9 mouse cellular contexts compared by ENCODE assay signal in genomic region chr1:166782106-166782505, GRCm38 (mm10).
DNase-seq lines count a peak whose midpoint lies in the region; ATAC-seq and TF ChIP-seq lines count a peak whose summit lies in the region.
"Had no signal": no experiment of that assay in that cellular context is flagged by ENCODE, and none has a peak within 500 bp of the region (broad histone marks: within the 10 kb centered on the region; RNA-seq: fewer than 3 reads in every experiment).

No protein-coding gene starts in this region.

- no peak overlapping the region for H3K9ac ChIP-seq in forebrain, embryonic 15.5 days (replicated peaks)
- H3K9ac ChIP-seq in forebrain, embryonic 11.5 days (ENCODE audit: low read length) = no peak overlapping the region
- H3K9ac ChIP-seq in midbrain, embryonic 14.5 days (replicated peaks; ENCODE audit: low read length) = no peak overlapping the region
- no peak overlapping the region for H3K9ac ChIP-seq in midbrain, embryonic 11.5 days (ENCODE audit: low read length)
- H3K9ac ChIP-seq: midbrain, embryonic 12.5 days had no signal

- no peaks in the 10 kb centered on the region for H3K9me3 ChIP-seq in forebrain, embryonic 15.5 days
- H3K9me3 ChIP-seq in forebrain, embryonic 11.5 days (ENCODE audit: control insufficient read depth, low read length) = no peaks in the 10 kb centered on the region
- no peaks in the 10 kb centered on the region for H3K9me3 ChIP-seq in midbrain, embryonic 14.5 days (ENCODE audit: control insufficient read depth, low read length)
- no peaks in the 10 kb centered on the region for H3K9me3 ChIP-seq in midbrain, embryonic 11.5 days (ENCODE audit: control insufficient read depth, low read length)
- H3K9me3 ChIP-seq: midbrain, embryonic 12.5 days had no signal

- no peak overlapping the region for H3K4me2 ChIP-seq in forebrain, embryonic 15.5 days (replicated peaks)
- no peak overlapping the region for H3K4me2 ChIP-seq in forebrain, embryonic 11.5 days (ENCODE audit: low read depth, low read length, severe bottlenecking)
- no peak overlapping the region for H3K4me2 ChIP-seq in midbrain, embryonic 14.5 days (ENCODE audit: low read length)
- no peak overlapping the region for H3K4me2 ChIP-seq in midbrain, embryonic 11.5 days
- H3K4me2 ChIP-seq: midbrain, embryonic 12.5 days had no signal

- no peaks in the 10 kb centered on the region for H3K36me3 ChIP-seq in forebrain, embryonic 15.5 days
- no peaks in the 10 kb centered on the region for H3K36me3 ChIP-seq in forebrain, embryonic 11.5 days (ENCODE audit: control insufficient read depth, insufficient read depth, low read length)
- H3K36me3 ChIP-seq in midbrain, embryonic 14.5 days (ENCODE audit: control insufficient read depth, insufficient read depth, low read length) = no peaks in the 10 kb centered on the region
- H3K36me3 ChIP-seq in midbrain, embryonic 11.5 days (ENCODE audit: control insufficient read depth, insufficient read depth, low read length) = no peaks in the 10 kb centered on the region
- H3K36me3 ChIP-seq: midbrain, embryonic 12.5 days had no signal

- no peak overlapping the region for H3K27ac ChIP-seq in forebrain, embryonic 15.5 days (replicated peaks)
- no peak overlapping the region for H3K27ac ChIP-seq in forebrain, embryonic 11.5 days (ENCODE audit: low read depth, low read length)
- no peak overlapping the region for H3K27ac ChIP-seq in midbrain, embryonic 14.5 days (replicated peaks; ENCODE audit: low read depth, low read length)
- H3K27ac ChIP-seq in midbrain, embryonic 11.5 days (ENCODE audit: low read depth, low read length) = no peak overlapping the region
- H3K27ac ChIP-seq: midbrain, embryonic 12.5 days had no signal

- WGBS in forebrain, embryonic 15.5 days = 68% methylated on average over 1 of the region's 1 CpGs
- WGBS in forebrain, embryonic 11.5 days = 58% methylated on average over 1 of the region's 1 CpGs
- 64% methylated on average over 1 of the region's 1 CpGs for whole genome bisulfite sequencing in midbrain, embryonic 14.5 days
- 69% methylated on average over 1 of the region's 1 CpGs for WGBS in midbrain, embryonic 11.5 days
- WGBS in lung, adult 2 months = 54% methylated on average over 1 of the region's 1 CpGs

- no peak overlapping the region for H3K4me3 ChIP-seq in forebrain, embryonic 15.5 days
- H3K4me3 ChIP-seq in forebrain, embryonic 11.5 days (ENCODE audit: low read depth, low read length) = no peak overlapping the region
- no peak overlapping the region for H3K4me3 ChIP-seq in midbrain, embryonic 14.5 days (replicated peaks; ENCODE audit: low read depth, low read length)
- no peak overlapping the region for H3K4me3 ChIP-seq in midbrain, embryonic 11.5 days (ENCODE audit: low read depth, low read length)
- H3K4me3 ChIP-seq in lung, adult 2 months (replicated peaks; ENCODE audit: extremely low read depth, low read depth, low read length) = no peak overlapping the region
- H3K4me3 ChIP-seq: midbrain, embryonic 12.5 days had no signal

- peak; percentile 36; the same call in 1 of the 2 replicates for TF ChIP-seq CTCF in lung, adult 2 months (IDR thresholded peaks at IDR 0.05; ENCODE audit: insufficient read depth, low read length)

- DNase-seq in forebrain, embryonic 11.5 days (ENCODE audit: low spot score) = no peak
- peak; percentile 83 for DNase-seq in midbrain, embryonic 14.5 days
- DNase-seq in midbrain, embryonic 11.5 days (ENCODE audit: low spot score, missing footprints) = no peak
- peak; percentile 34 for DNase-seq in cerebellum, adult 11 months
- DNase-seq in lung, adult 2 months = no peak
- DNase-seq in thymus, postnatal 4 days = peak; percentile 24

- TF ChIP-seq POLR2A in lung, adult 2 months (IDR thresholded peaks at IDR 0.05; ENCODE audit: borderline replicate concordance, extremely low read depth, low read depth, low read length) = no peak

- peak; percentile 66; the same call in 1 of the 2 replicates for ATAC-seq in forebrain, embryonic 15.5 days (replicated peaks)
- ATAC-seq in forebrain, embryonic 11.5 days (replicated peaks; ENCODE audit: low FRiP score) = no peak
- no peak for ATAC-seq in midbrain, embryonic 14.5 days (ENCODE audit: low FRiP score, low TSS enrichment)
- no peak for ATAC-seq in midbrain, embryonic 11.5 days (ENCODE audit: low FRiP score)
- ATAC-seq in granulocyte monocyte progenitor cell, adult 5-6 weeks (replicated peaks; ENCODE audit: poor library complexity, severe bottlenecking) = peak; percentile 85

- no peaks in the 10 kb centered on the region for H3K27me3 ChIP-seq in forebrain, embryonic 15.5 days
- no peaks in the 10 kb centered on the region for H3K27me3 ChIP-seq in forebrain, embryonic 11.5 days (ENCODE audit: control insufficient read depth, insufficient read depth, low read length)
- no peaks in the 10 kb centered on the region for H3K27me3 ChIP-seq in midbrain, embryonic 14.5 days (ENCODE audit: control insufficient read depth, insufficient read depth, low read length)
- H3K27me3 ChIP-seq in midbrain, embryonic 11.5 days (ENCODE audit: control insufficient read depth, insufficient read depth, low read length) = no peaks in the 10 kb centered on the region
- H3K27me3 ChIP-seq: midbrain, embryonic 12.5 days had no signal

- H3K4me1 ChIP-seq in forebrain, embryonic 15.5 days = no peaks in the 10 kb centered on the region
- no peaks in the 10 kb centered on the region for H3K4me1 ChIP-seq in forebrain, embryonic 11.5 days (replicated peaks; ENCODE audit: control insufficient read depth, insufficient read depth, low read length)
- H3K4me1 ChIP-seq in midbrain, embryonic 14.5 days (ENCODE audit: control insufficient read depth, insufficient read depth, low read length) = no peaks in the 10 kb centered on the region
- H3K4me1 ChIP-seq in midbrain, embryonic 11.5 days (ENCODE audit: control insufficient read depth, insufficient read depth, low read length) = no peaks in the 10 kb centered on the region
- H3K4me1 ChIP-seq in lung, adult 2 months (ENCODE audit: control insufficient read depth, insufficient read depth, low read length) = no peaks in the 10 kb centered on the region
- H3K4me1 ChIP-seq: midbrain, embryonic 12.5 days had no signal

Comparison
In these comparisons a context has a peak if more than half of its experiments do, and no peak if none do; other contexts are left out.
1. ATAC-seq: peak in forebrain, embryonic 15.5 days (single experiment) and granulocyte monocyte progenitor cell, adult 5-6 weeks (single experiment); none in forebrain, embryonic 11.5 days (single experiment), midbrain, embryonic 14.5 days (single experiment) and midbrain, embryonic 11.5 days (single experiment).
2. DNase-seq: peak in midbrain, embryonic 14.5 days (single experiment), cerebellum, adult 11 months (single experiment) and thymus, postnatal 4 days (single experiment); none in forebrain, embryonic 11.5 days (single experiment), midbrain, embryonic 11.5 days (single experiment) and lung, adult 2 months (single experiment).